Mouse (Mus musculus): ENCODE results near the gene B9d1.

The B9d1 gene

GRCm38 (mm10) chr11:61504713-61505257, at the start of gene B9d1:
Gene B9d1, plus strand, starts transcription at chr11:61505144.
- DNase-seq, result peak; percentile 94

GRCm38 (mm10) chr11:61464071-61464470, 40.9 kb upstream of the B9d1 start:
- DNase-seq, result no peak

- DNase-seq, result no peak
Observed at GRCm38 (mm10) chr11:61465422-61465821, 39.5 kb upstream of the B9d1 start.

GRCm38 (mm10) chr11:61468534-61468933, 36.4 kb upstream of the B9d1 start:
- no peak for DNase-seq

GRCm38 (mm10) chr11:61469317-61469917, 35.5 kb upstream of the B9d1 start:
- no peak for DNase-seq

- no peak for DNase-seq
Observed at GRCm38 (mm10) chr11:61470880-61471279, 34.1 kb upstream of the B9d1 start.

GRCm38 (mm10) chr11:61473630-61474029, 31.3 kb upstream of the B9d1 start:
- DNase-seq, result no peak

GRCm38 (mm10) chr11:61476786-61477382, 28.1 kb upstream of the B9d1 start:
- DNase-seq, result no peak

GRCm38 (mm10) chr11:61477566-61478508, 27.1 kb upstream of the B9d1 start:
- no peak for DNase-seq

- no peak for DNase-seq
Observed at GRCm38 (mm10) chr11:61478788-61479187, 26.2 kb upstream of the B9d1 start.

- peak; percentile 47 for DNase-seq
Observed at GRCm38 (mm10) chr11:61481239-61482090, 23.5 kb upstream of the B9d1 start.

- DNase-seq, result no peak
Observed at GRCm38 (mm10) chr11:61483226-61483845, 21.6 kb upstream of the B9d1 start.

- no peak for DNase-seq
Observed at GRCm38 (mm10) chr11:61484256-61484612, 20.7 kb upstream of the B9d1 start.

- no peak for DNase-seq
Observed at GRCm38 (mm10) chr11:61484613-61485540, 20.1 kb upstream of the B9d1 start, which contains the start of gene Mfap4. Gene Mfap4, plus strand, starts transcription at chr11:61485431.

GRCm38 (mm10) chr11:61485541-61486457, 19.1 kb upstream of the B9d1 start:
- no peak for DNase-seq

GRCm38 (mm10) chr11:61486458-61487219, 18.3 kb upstream of the B9d1 start:
- no peak for DNase-seq

GRCm38 (mm10) chr11:61487401-61487800, 17.5 kb upstream of the B9d1 start:
- DNase-seq, result no peak

- DNase-seq, result no peak
Observed at GRCm38 (mm10) chr11:61487936-61488335, 17.0 kb upstream of the B9d1 start.

- no peak for DNase-seq
Observed at GRCm38 (mm10) chr11:61489085-61489484, 15.9 kb upstream of the B9d1 start.
